Mouse (Mus musculus) gastrocnemius, postnatal 25 days (tissue): ENCODE measurements at regions not wholly inside any gene's neighbourhood (a gene's known extent, or its start where the extent isn't known, plus 50 kb on each side); places are given as distances from the start of the nearest gene placed in this dataset.

Source experiments
- DNase-seq: peaks from one replicate; pipeline ENCODE4 v3.0.0; 2022

GRCm38 (mm10) chr6:50780677-50781076 lies 126.4 kb upstream of the Npvf start:
- DNase-seq, result no peak

- DNase-seq, result no peak
Observed at GRCm38 (mm10) chr6:50781271-50781670, 127.0 kb upstream of the Npvf start.

- DNase-seq, result no peak
Observed at GRCm38 (mm10) chr6:50782221-50782620, 128.0 kb upstream of the Npvf start.

GRCm38 (mm10) chr6:50783494-50783893 lies 129.3 kb upstream of the Npvf start:
- no peak for DNase-seq

GRCm38 (mm10) chr6:50784381-50784780 lies 130.1 kb upstream of the Npvf start:
- no peak for DNase-seq

GRCm38 (mm10) chr6:50787666-50788065 lies 133.4 kb upstream of the Npvf start:
- no peak for DNase-seq

GRCm38 (mm10) chr6:50799963-50800362 lies 145.7 kb upstream of the Npvf start:
- no peak for DNase-seq

- DNase-seq, result no peak
Observed at GRCm38 (mm10) chr6:50802956-50803355, 148.7 kb upstream of the Npvf start.

GRCm38 (mm10) chr6:50804477-50805005 lies 150.3 kb upstream of the Npvf start:
- no peak for DNase-seq

- DNase-seq, result no peak
Observed at GRCm38 (mm10) chr6:50806376-50807077, 152.3 kb upstream of the Npvf start.

- peak; percentile 37 for DNase-seq
Observed at GRCm38 (mm10) chr6:50807187-50808012, 153.2 kb upstream of the Npvf start.

GRCm38 (mm10) chr6:50808126-50808525 lies 153.9 kb upstream of the Npvf start:
- no peak for DNase-seq

- DNase-seq, result no peak
Observed at GRCm38 (mm10) chr6:50808811-50809668, 154.8 kb upstream of the Npvf start.

GRCm38 (mm10) chr6:50809669-50809983 lies 155.4 kb upstream of the Npvf start:
- no peak for DNase-seq

GRCm38 (mm10) chr6:50814936-50815500 lies 160.8 kb upstream of the Npvf start:
- DNase-seq, result no peak

GRCm38 (mm10) chr6:50815579-50815978 lies 161.3 kb upstream of the Npvf start:
- DNase-seq, result no peak

- DNase-seq, result no peak
Observed at GRCm38 (mm10) chr6:50817430-50817829, 163.2 kb upstream of the Npvf start.

GRCm38 (mm10) chr6:50818433-50818832 lies 164.2 kb upstream of the Npvf start:
- no peak for DNase-seq

GRCm38 (mm10) chr6:50818891-50819541 lies 164.8 kb upstream of the Npvf start:
- DNase-seq, result no peak

GRCm38 (mm10) chr6:50821401-50822235 lies 167.4 kb upstream of the Npvf start:
- no peak for DNase-seq
